Mouse (Mus musculus) macrophage (primary cell): ENCODE measurements around the gene Abhd4. TPM values are rescaled to one million over a fixed set of nuclear protein-coding genes. Genes with fewer than 3 reads are reported as not detected.

Experiments
- H3K27ac ChIP-seq: fragments of 350-480 bp; formaldehyde crosslinking; 2 replicates; pipeline ENCODE4 v1.9.0; 2021
- H3K36me3 ChIP-seq: fragments of 350-480 bp; formaldehyde crosslinking; 2 replicates; pipeline ENCODE4 v1.9.0; 2021; ENCODE audit errors: inconsistent target
- H3K4me3 ChIP-seq: fragments of 350-480 bp; formaldehyde crosslinking; 2 replicates; pipeline ENCODE4 v1.9.0; 2021; ENCODE audit errors: inconsistent target
- H3K79me2 ChIP-seq: fragments of 350-480 bp; formaldehyde crosslinking; 2 replicates; pipeline ENCODE4 v1.9.0; 2021; ENCODE audit errors: inconsistent target
- WGBS: methylation state at CpG from one replicate; pipeline ENCODE4 v1.1.7; 2026; ENCODE audit warnings: inconsistent platforms; ENCODE audit not compliant: missing documents; 5-methylcytosine and 5-hydroxymethylcytosine counted together
- polyA plus RNA-seq: library from polyadenylated mRNA; stranded (reverse); fragments of 250-400 nt; gene quantifications from 3 replicates; pipeline ENCODE4 v1.2.4, GENCODE M21; 2018; ENCODE audit warnings: inconsistent platforms

The Abhd4 gene
- polyA plus RNA-seq, 1 experiment from 2014 or later: 69.8 TPM

DNA sequence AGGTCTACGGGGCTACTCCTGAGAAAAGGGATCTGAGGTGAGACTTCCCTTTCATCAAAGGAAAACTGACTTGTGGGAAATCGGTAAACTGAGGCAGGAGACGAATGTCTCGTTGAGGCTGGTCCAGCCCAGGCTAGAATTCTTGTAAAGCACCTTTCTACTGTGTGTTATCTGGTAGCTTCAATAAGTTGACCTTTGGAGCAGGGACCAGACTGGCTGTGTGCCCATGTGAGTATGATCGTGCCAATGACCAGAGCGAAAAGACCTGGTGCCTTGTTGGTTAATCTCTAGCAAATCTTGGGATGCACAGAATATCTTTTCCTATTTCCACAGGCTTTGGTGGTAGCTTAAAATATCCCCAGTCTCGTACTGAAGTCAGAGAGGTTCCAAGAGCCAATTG is 37.9 kb upstream of the Abhd4 start:
- Histone ChIP-seq H3K36me3 (no peaks in the 10 kb centered on the region), H3K27ac (no peak overlapping the region), H3K79me2 (no peaks in the 10 kb centered on the region), H3K4me3 (no peak overlapping the region)
- 92% methylated on average over 7 of the region's 7 CpGs for WGBS

DNA sequence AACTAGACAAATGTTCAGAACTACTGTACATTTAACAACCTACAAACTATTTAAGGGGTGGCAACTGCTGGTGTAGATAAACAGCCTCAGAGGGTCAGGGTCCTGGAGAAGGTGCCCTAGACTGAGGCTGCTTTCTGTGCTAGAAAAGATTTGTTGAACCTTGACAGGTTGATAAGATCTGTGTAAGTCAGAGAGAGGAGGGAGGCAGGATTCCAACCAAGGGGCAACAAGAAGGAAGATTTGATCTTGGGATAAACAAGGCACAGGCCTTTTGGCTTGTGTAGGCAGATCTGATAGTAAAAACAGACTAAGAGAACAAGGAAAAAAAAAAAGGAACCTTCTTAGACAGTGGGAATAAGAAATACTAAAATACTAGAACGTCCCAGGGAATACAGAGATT is 35.8 kb upstream of the Abhd4 start:
- Histone ChIP-seq H3K36me3 (no peaks in the 10 kb centered on the region), H3K79me2 (no peaks in the 10 kb centered on the region), H3K27ac (no peak overlapping the region), H3K4me3 (no peak overlapping the region)
- 71% methylated on average over 1 of the region's 1 CpGs for WGBS

DNA sequence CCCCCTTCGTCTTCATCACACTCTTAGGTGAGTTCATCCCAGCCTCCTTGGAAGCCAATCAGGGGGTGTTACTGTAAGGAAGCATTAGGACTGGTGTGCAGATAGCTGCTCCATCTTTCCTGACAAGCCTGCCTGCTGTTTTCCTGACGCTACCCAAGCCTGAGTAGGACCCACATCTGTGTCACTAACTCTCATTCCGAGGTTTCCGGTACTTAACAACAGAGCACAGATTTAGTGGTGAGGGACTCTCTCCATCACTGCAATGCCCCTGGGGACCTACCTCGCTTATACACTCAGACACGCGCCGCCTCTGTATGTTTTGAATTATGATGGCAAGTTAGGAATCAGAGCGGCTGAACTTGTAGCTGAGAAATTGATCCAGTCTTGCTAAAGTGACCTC is 35.3 kb upstream of the Abhd4 start:
- H3K27ac ChIP-seq: no peak overlapping the region
- no peaks in the 10 kb centered on the region for H3K36me3 ChIP-seq
- no peaks in the 10 kb centered on the region for H3K79me2 ChIP-seq
- no peak overlapping the region for H3K4me3 ChIP-seq
- 96% methylated on average over 9 of the region's 9 CpGs for WGBS

DNA sequence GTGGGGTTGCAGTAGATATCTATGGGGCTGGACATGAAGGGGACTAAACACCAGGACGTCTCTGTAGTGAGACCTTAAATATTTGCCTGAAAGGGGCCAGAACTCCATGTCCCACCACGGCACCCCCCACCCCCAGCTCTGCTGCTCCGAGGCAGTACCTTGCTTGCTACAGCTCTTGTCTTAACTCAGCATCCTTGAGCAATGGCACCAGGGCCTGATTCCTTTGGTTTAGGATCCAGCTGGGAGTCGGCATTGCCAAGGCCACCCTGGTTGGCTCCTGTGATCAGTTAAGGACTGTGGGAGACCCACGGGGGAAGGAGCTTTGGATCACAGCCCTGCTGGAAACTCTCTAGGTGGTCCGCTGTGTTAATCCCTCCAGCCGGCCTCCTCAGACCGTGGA is 34.7 kb upstream of the Abhd4 start:
- 90% methylated on average over 8 of the region's 8 CpGs for WGBS
- no peaks in the 10 kb centered on the region for H3K79me2 ChIP-seq
- no peak overlapping the region for H3K4me3 ChIP-seq
- no peak overlapping the region for H3K27ac ChIP-seq
- H3K36me3 ChIP-seq: no peaks in the 10 kb centered on the region

DNA sequence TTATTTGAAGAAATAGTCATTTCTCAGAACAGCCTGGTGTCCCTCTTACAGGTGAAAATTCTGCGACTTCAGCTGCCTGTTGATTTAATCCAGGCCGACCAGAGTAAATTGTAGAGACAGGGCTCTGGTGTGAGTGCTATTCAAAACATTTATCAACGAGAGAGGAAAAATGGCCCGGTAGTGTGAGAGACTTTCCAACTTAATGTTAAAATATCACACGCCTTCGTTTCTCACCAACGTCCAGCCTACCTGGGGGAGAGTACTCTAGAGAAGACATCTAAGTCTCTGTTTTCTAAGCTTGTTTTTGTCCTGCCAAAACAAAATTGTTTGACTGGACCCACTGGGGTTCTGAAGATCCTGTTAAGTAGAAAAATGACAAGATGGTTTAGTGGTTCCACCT is 34.1 kb upstream of the Abhd4 start:
- Histone ChIP-seq H3K27ac (no peak overlapping the region), H3K79me2 (no peaks in the 10 kb centered on the region), H3K4me3 (no peak overlapping the region), H3K36me3 (no peaks in the 10 kb centered on the region)
- 97% methylated on average over 7 of the region's 7 CpGs for WGBS

DNA sequence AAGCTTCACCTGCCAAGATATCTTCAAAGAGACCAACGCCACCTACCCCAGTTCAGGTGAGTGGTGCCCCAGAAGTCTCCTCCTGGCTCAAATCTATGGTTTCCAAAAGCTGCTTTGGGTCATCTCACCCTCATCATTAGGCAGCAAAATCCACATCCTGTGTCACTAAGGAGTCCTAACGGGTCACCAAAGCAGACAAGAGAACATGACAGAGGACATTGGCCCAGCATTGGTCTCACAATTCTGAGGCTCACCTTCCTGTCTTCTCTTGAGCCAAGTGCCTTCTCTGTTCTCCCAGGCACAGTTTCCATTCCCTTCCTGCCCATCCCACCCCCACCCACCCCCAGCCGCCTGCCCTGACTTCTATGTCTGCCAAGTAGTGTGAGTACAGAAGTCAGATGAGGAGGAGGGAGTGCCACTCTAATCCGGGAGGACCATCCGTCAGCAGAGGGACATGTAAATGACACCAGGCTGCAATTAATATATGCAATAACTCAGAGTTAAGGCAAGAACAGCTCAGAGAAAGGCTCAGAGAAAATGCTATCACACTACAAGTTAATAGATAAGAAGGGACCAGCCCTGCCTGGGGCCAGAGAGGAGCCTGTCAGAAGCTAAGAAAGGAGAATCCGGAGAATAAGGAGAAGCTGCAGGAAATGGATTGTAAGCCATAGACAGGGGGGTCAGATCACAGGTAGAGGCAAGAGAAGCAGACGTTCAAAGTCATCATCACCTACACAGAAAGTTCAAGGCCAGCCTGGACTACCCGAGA is 33.1 kb upstream of the Abhd4 start:
- H3K36me3 ChIP-seq: no peaks in the 10 kb centered on the region
- H3K4me3 ChIP-seq: no peak overlapping the region
- no peaks in the 10 kb centered on the region for H3K79me2 ChIP-seq
- no peak overlapping the region for H3K27ac ChIP-seq
- 91% methylated on average over 8 of the region's 8 CpGs for WGBS

DNA sequence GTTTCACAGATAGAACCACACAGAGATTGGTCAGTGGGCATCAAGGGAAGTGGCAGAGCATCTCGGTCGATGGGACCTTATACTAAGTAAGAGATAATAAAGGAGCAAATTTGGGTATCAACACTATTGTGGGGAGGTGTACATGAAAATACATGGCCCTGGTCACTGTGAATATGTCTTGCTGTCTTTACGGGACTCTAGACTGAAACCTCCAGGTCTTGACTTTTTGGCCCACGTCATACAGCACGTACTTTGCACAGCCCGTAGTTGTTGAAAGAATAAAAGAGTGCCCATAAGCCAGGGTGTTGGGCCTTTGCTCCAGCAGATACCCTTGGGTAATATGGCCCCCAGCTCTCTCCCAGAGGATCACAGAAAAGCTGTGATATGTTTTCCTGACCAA is 32.3 kb upstream of the Abhd4 start:
- no peak overlapping the region for H3K4me3 ChIP-seq
- H3K27ac ChIP-seq: no peak overlapping the region
- H3K79me2 ChIP-seq: no peaks in the 10 kb centered on the region
- H3K36me3 ChIP-seq: no peaks in the 10 kb centered on the region
- 100% methylated on average over 6 of the region's 6 CpGs for WGBS

DNA sequence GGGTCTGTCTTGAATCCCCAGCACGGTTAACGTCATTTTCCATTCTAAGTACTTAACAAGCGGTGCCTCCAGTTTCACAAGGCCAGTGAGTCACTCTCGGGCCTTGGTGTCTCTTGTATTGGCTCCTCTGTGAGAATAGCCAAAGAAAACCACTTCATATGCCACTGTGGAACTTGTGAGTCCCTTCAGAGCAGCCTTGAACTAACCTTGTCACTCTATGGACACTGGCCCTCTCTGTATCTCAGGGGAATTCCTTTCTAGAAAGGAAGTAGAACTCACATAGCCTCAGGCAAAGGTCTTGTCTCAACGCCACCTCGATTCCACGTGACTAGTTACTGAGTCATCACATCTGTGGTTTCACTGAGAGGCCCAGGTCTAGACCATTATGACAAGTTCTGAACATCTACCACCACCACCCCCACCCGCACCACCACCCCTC is 31.7 kb upstream of the Abhd4 start:
- 41% methylated on average over 7 of the region's 8 CpGs for WGBS
- no peaks in the 10 kb centered on the region for H3K79me2 ChIP-seq
- H3K4me3 ChIP-seq: no peak overlapping the region
- no peak overlapping the region for H3K27ac ChIP-seq
- H3K36me3 ChIP-seq: no peaks in the 10 kb centered on the region

DNA sequence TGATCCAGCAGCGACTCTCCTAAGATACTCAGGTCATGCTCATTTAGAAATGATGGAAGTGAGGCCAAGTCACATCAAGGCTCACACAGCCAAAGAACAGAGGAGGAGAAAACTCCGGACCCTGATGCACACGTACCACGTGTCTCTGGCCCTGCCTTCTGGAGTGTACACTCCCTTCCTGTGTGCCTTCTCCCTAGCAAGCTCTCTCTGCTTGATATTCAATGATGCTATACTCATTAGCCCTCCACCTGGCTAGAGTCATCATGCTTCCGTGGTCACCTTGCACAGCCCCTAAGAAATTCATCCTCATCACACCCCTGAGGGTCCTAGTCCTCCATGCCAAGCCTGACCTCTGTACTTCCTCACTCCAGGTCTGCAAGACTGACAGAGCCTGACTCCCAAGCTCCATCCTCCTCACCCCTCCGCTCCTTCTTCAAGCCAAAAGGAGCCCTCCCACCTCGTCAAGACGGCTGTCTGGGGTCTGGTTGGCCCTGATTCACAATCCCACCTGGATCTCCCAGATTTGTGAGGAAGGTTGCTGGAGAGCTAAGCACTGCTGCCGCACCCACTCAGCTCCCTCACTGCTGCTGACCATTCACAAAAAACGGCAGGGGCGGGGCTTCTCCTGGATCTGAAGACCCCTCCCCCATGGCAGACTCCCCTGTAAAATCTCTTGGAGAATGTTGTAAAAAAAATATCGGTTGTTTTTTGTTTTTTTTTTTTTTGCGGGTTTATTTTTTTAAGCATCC is 30.5 kb upstream of the Abhd4 start:
- 83% methylated on average over 13 of the region's 13 CpGs for WGBS
- no peak overlapping the region for H3K4me3 ChIP-seq
- H3K27ac ChIP-seq: no peak overlapping the region
- H3K36me3 ChIP-seq: no peaks in the 10 kb centered on the region
- no peaks in the 10 kb centered on the region for H3K79me2 ChIP-seq

DNA sequence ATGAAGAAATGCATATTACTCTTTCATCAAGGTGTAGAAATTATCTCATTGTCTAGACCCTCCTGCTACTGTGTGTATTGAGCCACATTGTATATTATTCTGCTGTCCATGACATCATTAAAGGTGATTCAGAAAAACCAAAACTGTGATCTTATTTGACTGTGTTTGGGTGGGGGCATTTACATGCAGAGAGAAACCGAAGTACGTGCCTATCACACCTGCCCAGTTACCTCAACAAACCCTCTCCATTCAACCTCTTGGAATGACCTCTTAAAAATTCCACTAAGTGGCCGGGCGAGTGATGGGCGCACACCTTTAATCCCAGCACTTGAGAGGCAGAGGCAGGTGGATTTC is 29.9 kb upstream of the Abhd4 start:
- 99% methylated on average over 5 of the region's 5 CpGs for WGBS
- Histone ChIP-seq H3K79me2 (no peaks in the 10 kb centered on the region), H3K4me3 (no peak overlapping the region), H3K36me3 (no peaks in the 10 kb centered on the region), H3K27ac (no peak overlapping the region)

DNA sequence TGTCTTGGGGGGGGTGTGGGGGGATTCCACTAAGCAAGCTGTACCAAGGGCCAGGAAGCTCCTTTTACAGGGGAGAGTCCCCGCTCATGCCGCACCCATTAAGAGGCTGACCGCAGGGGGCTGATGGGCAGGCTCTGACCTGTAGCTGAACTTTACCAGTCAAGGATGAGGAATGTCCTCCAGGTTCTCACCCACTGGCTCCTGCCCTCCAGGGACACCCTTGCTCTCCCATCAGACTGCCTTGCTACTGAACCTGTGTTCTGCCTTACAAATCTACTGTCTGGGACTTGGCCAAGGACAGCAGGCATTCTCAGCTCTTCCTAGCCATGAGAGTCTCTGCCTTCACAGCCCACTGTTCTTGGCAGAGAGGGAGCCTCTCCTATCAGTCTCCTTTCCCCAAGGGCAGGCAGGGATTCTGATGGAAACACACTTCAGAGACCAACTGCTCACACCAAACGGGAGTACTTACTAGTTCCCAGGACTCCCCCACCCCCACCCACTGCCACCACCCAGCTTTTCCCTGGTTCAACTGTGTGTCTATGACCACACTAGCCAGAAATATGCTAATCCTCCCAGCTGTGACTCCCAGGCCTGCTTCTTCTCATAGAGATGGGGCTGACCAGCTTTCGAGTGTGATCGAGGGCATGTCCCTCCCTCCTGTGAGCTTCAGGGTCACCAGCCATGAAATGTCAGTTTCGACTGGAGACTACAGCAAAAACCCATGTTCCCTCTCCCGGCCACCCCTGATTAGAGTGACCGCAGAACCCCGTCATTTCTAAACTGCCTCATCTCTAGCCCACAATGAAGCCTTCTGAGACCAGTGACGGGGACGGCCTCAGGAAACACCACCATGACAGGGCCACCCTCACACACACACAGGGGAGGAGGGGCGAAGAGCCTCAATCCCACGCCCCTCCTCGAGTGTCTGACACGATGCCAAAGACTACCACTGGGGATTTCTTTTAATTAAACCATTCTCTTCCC is 29.2 kb upstream of the Abhd4 start:
- 50% methylated on average over 14 of the region's 16 CpGs for WGBS
- Histone ChIP-seq H3K36me3 (no peaks in the 10 kb centered on the region), H3K79me2 (no peaks in the 10 kb centered on the region), H3K27ac (no peak overlapping the region), H3K4me3 (no peak overlapping the region)

DNA sequence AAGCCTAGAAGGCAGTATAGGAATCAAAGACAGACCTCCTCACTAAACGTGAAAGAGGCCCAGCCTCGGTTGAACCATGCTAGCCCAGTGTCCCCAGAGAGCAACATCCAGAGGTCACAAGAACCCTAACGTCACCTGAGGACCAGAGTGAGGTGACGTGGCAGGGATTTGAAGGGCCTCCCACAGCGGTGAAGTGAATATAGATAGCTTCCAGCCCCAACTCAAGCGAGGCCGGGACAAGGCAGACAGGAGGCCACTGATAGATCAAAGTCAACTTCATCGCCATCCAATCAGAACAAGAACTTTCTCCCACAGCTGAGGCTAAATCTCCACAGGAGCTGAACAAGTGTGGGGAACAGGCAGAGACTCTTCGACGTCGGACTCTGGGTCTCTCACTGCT is 28.3 kb upstream of the Abhd4 start:
- Histone ChIP-seq H3K36me3 (no peaks in the 10 kb centered on the region), H3K79me2 (no peaks in the 10 kb centered on the region), H3K27ac (no peak overlapping the region), H3K4me3 (no peak overlapping the region)
- 94% methylated on average over 11 of the region's 11 CpGs for WGBS

DNA sequence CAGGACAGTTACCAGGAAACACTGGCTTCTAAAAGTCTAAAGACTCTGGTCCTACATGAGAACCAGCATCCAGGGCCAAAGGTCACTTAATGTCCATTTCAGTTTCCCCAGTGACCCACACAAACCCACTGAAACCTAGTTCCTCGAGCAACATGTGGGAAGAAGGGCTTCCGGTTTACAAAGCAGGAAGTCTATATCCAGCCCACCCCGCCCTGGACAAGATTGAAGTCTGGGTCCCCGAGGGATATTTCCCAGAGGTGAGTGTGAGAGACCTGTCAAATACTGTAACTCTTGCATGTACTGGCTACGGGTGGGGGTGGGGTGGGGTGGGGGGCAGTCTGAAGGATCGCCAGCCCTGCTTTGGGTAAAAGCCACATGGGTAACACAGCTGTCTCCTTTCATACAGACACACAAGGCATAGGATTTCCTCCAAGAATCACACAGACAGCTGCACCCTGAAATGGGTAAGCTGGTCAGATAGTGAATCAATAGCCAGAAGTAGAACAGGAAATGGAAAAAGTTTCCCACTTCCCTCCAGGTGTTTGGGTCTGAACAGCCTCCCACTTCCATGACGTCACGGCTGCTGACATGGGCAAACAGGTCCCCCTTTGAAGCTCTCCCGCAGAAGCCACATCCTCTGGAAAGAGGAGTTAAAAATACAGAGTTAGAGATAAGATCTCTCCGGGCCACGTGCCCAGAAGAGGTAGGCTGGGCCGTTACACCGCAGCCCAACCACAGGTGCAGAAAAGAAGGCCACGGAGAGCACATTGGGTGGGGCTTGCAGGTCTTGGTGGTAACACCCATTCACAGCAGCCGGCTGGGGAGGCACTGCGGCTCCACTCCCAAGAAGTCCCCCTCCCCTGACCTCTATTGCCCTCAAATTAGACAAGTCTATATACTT is 26.8 kb upstream of the Abhd4 start:
- peak overlapping the region; percentile 8; the same call in 1 of the 2 replicates for H3K4me3 ChIP-seq
- WGBS: 3% methylated on average over 16 of the region's 16 CpGs
- H3K27ac ChIP-seq: no peak overlapping the region
- H3K79me2 ChIP-seq: no peaks in the 10 kb centered on the region
- no peaks in the 10 kb centered on the region for H3K36me3 ChIP-seq
